In genomic region chr2:103111669-103112068, GRCm38 (mm10) we compare ENCODE assay signal across 27 mouse cellular contexts. TPM values are rescaled to one million over a fixed set of nuclear protein-coding genes. Genes with fewer than 3 reads are reported as not detected.
DNase-seq lines count a peak whose midpoint lies in the region; ATAC-seq and TF ChIP-seq lines count a peak whose summit lies in the region.
"Had no signal": no experiment of that assay in that cellular context is flagged by ENCODE, and none has a peak within 500 bp of the region (broad histone marks: within the 10 kb centered on the region; RNA-seq: fewer than 3 reads in every experiment).

No protein-coding gene starts in this region.

- H3K27me3 ChIP-seq in heart, embryonic 13.5 days (replicated peaks): no peaks in the 10 kb centered on the region
- H3K27me3 ChIP-seq in embryonic facial prominence, embryonic 11.5 days (ENCODE audit: control insufficient read depth, insufficient read depth, low read length): no peaks in the 10 kb centered on the region
- H3K27me3 ChIP-seq in liver, postnatal 0 days (ENCODE audit: insufficient read depth, low read length): no peaks in the 10 kb centered on the region
- H3K27me3 ChIP-seq: heart, embryonic 15.5 days; intestine, embryonic 15.5 days; limb, embryonic 15.5 days; midbrain, embryonic 12.5 days; neural tube, embryonic 15.5 days had no signal

- peaks cover 7% of the 10 kb centered on the region for H3K4me1 ChIP-seq in heart, embryonic 13.5 days
- no peaks in the 10 kb centered on the region; the same call in 1 of the 2 replicates for H3K4me1 ChIP-seq in embryonic facial prominence, embryonic 11.5 days (ENCODE audit: control insufficient read depth, insufficient read depth, low read length)
- no peaks in the 10 kb centered on the region for H3K4me1 ChIP-seq in liver, postnatal 0 days (ENCODE audit: insufficient read depth)
- H3K4me1 ChIP-seq: intestine, embryonic 15.5 days; limb, embryonic 15.5 days; midbrain, embryonic 12.5 days; neural tube, embryonic 15.5 days had no signal

- no peak for TF ChIP-seq CTCF in liver, postnatal 0 days (IDR thresholded peaks at IDR 0.05; ENCODE audit: low read depth)

- H3K4me3 ChIP-seq in heart, embryonic 13.5 days: no peak overlapping the region
- H3K4me3 ChIP-seq in embryonic facial prominence, embryonic 11.5 days (ENCODE audit: low read depth, low read length): no peak overlapping the region
- H3K4me3 ChIP-seq in liver, postnatal 0 days (ENCODE audit: low read depth, low read length): no peak overlapping the region
- H3K4me3 ChIP-seq: heart, adult 2 months; heart, embryonic 15.5 days; intestine, embryonic 15.5 days; limb, embryonic 15.5 days; midbrain, embryonic 12.5 days; neural tube, embryonic 15.5 days had no signal

- H3K9me3 ChIP-seq in heart, embryonic 13.5 days: no peaks in the 10 kb centered on the region
- H3K9me3 ChIP-seq in embryonic facial prominence, embryonic 11.5 days (replicated peaks; ENCODE audit: control insufficient read depth, low read length): no peaks in the 10 kb centered on the region
- H3K9me3 ChIP-seq in liver, postnatal 0 days (ENCODE audit: low read length): no peaks in the 10 kb centered on the region
- H3K9me3 ChIP-seq: heart, embryonic 15.5 days; intestine, embryonic 15.5 days; limb, embryonic 15.5 days; midbrain, embryonic 12.5 days; neural tube, embryonic 15.5 days had no signal

- TF ChIP-seq EP300 in liver, postnatal 0 days (IDR thresholded peaks at IDR 0.05; ENCODE audit: low read depth): no peak

- WGBS in heart, embryonic 13.5 days: 25% methylated on average over 8 of the region's 8 CpGs
- 37% methylated on average over 8 of the region's 8 CpGs for WGBS in embryonic facial prominence, embryonic 11.5 days
- 75% methylated on average over 8 of the region's 8 CpGs for WGBS in liver, postnatal 0 days (ENCODE audit: insufficient replicate concordance)

- no peak for DNase-seq in heart, adult 18-20 months
- DNase-seq in Muller cell, postnatal 12 days (ENCODE audit: inconsistent ontology term): peak; percentile 29
- peak; percentile 31 for DNase-seq in embryonic facial prominence, embryonic 11.5 days (ENCODE audit: low spot score)
- peak; percentile 28 for DNase-seq in mesoderm, embryonic 11.5 days (ENCODE audit: low read depth, low spot score)
- DNase-seq in layer of hippocampus, postnatal 14 days (ENCODE audit: low spot score in 2 of 2): no peak
- DNase-seq in liver, postnatal 0 days: no peak
- no peak for DNase-seq in adrenal gland, postnatal 14 days
- DNase-seq: cerebellum, adult 11 months; cerebellum, postnatal 10 days; gastrocnemius, postnatal 25 days; heart, adult 2 months; heart, postnatal 4 days; kidney, adult 8-10 months; kidney, postnatal 4 days; right cerebral cortex, adult 18-20 months; thymus, postnatal 14 days had no signal

- H3K4me2 ChIP-seq in heart, embryonic 13.5 days: 0 out of 2 replicates have a peak overlapping the region, but pooled peaks have one; percentile 0
- H3K4me2 ChIP-seq in embryonic facial prominence, embryonic 11.5 days (ENCODE audit: low read depth, low read length): no peak overlapping the region
- no peak overlapping the region for H3K4me2 ChIP-seq in liver, postnatal 0 days (ENCODE audit: low read depth, low read length)
- H3K4me2 ChIP-seq: heart, embryonic 15.5 days; intestine, embryonic 15.5 days; limb, embryonic 15.5 days; midbrain, embryonic 12.5 days; neural tube, embryonic 15.5 days had no signal

- H3K27ac ChIP-seq in heart, embryonic 13.5 days (replicated peaks): no peak overlapping the region
- no peak overlapping the region for H3K27ac ChIP-seq in embryonic facial prominence, embryonic 11.5 days (replicated peaks; ENCODE audit: low read depth, low read length)
- H3K27ac ChIP-seq in liver, postnatal 0 days (ENCODE audit: low read depth): no peak overlapping the region
- H3K27ac ChIP-seq: heart, adult 2 months; heart, embryonic 15.5 days; intestine, embryonic 15.5 days; limb, embryonic 15.5 days; liver, embryonic 14.5 days; midbrain, embryonic 12.5 days; neural tube, embryonic 15.5 days had no signal

- no peak overlapping the region for H3K9ac ChIP-seq in heart, embryonic 13.5 days
- no peak overlapping the region for H3K9ac ChIP-seq in embryonic facial prominence, embryonic 11.5 days (replicated peaks; ENCODE audit: low read length)
- no peak overlapping the region for H3K9ac ChIP-seq in liver, postnatal 0 days (replicated peaks)
- H3K9ac ChIP-seq: heart, embryonic 15.5 days; intestine, embryonic 15.5 days; limb, embryonic 15.5 days; liver, embryonic 14.5 days; midbrain, embryonic 12.5 days; neural tube, embryonic 15.5 days had no signal

- no peaks in the 10 kb centered on the region for H3K36me3 ChIP-seq in heart, embryonic 13.5 days
- no peaks in the 10 kb centered on the region for H3K36me3 ChIP-seq in embryonic facial prominence, embryonic 11.5 days (replicated peaks; ENCODE audit: control insufficient read depth, insufficient read depth, low read depth, low read length)
- no peaks in the 10 kb centered on the region for H3K36me3 ChIP-seq in liver, postnatal 0 days (replicated peaks; ENCODE audit: insufficient read depth, low read length)
- H3K36me3 ChIP-seq: heart, embryonic 15.5 days; intestine, embryonic 15.5 days; limb, embryonic 15.5 days; midbrain, embryonic 12.5 days; neural tube, embryonic 15.5 days had no signal

- no peak for ATAC-seq in heart, embryonic 13.5 days (ENCODE audit: extremely low read depth, insufficient number of reproducible peaks, low FRiP score, low TSS enrichment)
- peak; percentile 65 for ATAC-seq in embryonic facial prominence, embryonic 11.5 days (replicated peaks; ENCODE audit: insufficient number of reproducible peaks, low FRiP score, low TSS enrichment, low read depth)
- ATAC-seq in liver, postnatal 0 days: no peak
- ATAC-seq: CD4-positive, CD25-positive, alpha-beta regulatory T cell, adult 4 months; forebrain, embryonic 14.5 days; hindbrain, embryonic 16.5 days; intestine, embryonic 15.5 days; lung, postnatal 0 days had no signal

RNA-seq across cellular contexts. Expression of gene Apip, which starts 38.2 kb away (rescaled TPM):
- 61.7 and 68.6 TPM in 2 replicates for polyA plus RNA-seq in heart, embryonic 13.5 days (2015; fragmentation: Nextera tagmentation; extraction: Ambion mirVana)
- total RNA-seq in heart, adult 18-20 months (2021): 10 to 100 TPM; 70.1 to 77.5 TPM
- polyA plus RNA-seq in embryonic facial prominence, embryonic 11.5 days (2014; fragmentation: Nextera tagmentation; extraction: Ambion mirVana): 78.3 and 85.0 TPM in 2 replicates
- 10 to 100 TPM; 24.1 to 33.6 TPM for total RNA-seq in layer of hippocampus, postnatal 14 days (2021)
- polyA plus RNA-seq in liver, postnatal 0 days (2015; fragmentation: Nextera tagmentation; extraction: Ambion mirVana): 28.0 and 28.2 TPM in 2 replicates
- 53.4 and 61.2 TPM in 2 replicates for total RNA-seq in adrenal gland, postnatal 14 days (2021)

RNA-seq across cellular contexts. Expression of gene Pdhx, which starts 38.4 kb away (rescaled TPM):
- polyA plus RNA-seq in heart, embryonic 13.5 days (2015; fragmentation: Nextera tagmentation; extraction: Ambion mirVana): 50.8 and 54.7 TPM in 2 replicates
- 100 to 1,000 TPM; 160 to 208 TPM for total RNA-seq in heart, adult 18-20 months (2021)
- polyA plus RNA-seq in embryonic facial prominence, embryonic 11.5 days (2014; fragmentation: Nextera tagmentation; extraction: Ambion mirVana): 50.7 and 52.1 TPM in 2 replicates
- total RNA-seq in layer of hippocampus, postnatal 14 days (2021): 10 to 100 TPM; 68.1 to 69.8 TPM
- 17.4 and 18.1 TPM in 2 replicates for polyA plus RNA-seq in liver, postnatal 0 days (2015; fragmentation: Nextera tagmentation; extraction: Ambion mirVana)
- 133 and 138 TPM in 2 replicates for total RNA-seq in adrenal gland, postnatal 14 days (2021)

Comparison
In these comparisons a context has a peak if more than half of its experiments do, and no peak if none do; other contexts are left out.
1. DNase-seq: peak in Muller cell, postnatal 12 days (single experiment), embryonic facial prominence, embryonic 11.5 days (single experiment) and mesoderm, embryonic 11.5 days (single experiment); none in heart, adult 18-20 months (0 of 2), layer of hippocampus, postnatal 14 days (0 of 2), liver, postnatal 0 days (single experiment) and adrenal gland, postnatal 14 days (single experiment).